Mouse (Mus musculus) midbrain, embryonic 12.5 days (tissue): ENCODE data around the gene Taf6l. TPM values are rescaled to one million over a fixed set of nuclear protein-coding genes. Genes with fewer than 3 reads are reported as not detected.

ENCODE experiments used
- ATAC-seq: fragments of 200-750 bp; cut with Nextera tagmentation; 2 replicates; pipeline ENCODE4 v1.8.0; 2017; ENCODE audit warnings: low read depth, moderate TSS enrichment, moderate library complexity; ENCODE audit not compliant: low FRiP score
- H3K27ac ChIP-seq: fragments of 300-500 bp; sonication (generic); replicated peaks from 2 replicates; pipeline ENCODE4 v1.5.1; 2016; ENCODE audit warnings: mild to moderate bottlenecking
- H3K27me3 ChIP-seq: fragments of 300-500 bp; sonication (generic); 2 replicates; pipeline ENCODE4 v1.6.1; 2016; ENCODE audit warnings: mild to moderate bottlenecking
- H3K36me3 ChIP-seq: fragments of 300-500 bp; sonication (generic); 2 replicates; pipeline ENCODE4 v1.6.1; 2016
- H3K4me1 ChIP-seq: fragments of 300-500 bp; sonication (generic); 2 replicates; pipeline ENCODE4 v1.6.1; 2016
- H3K4me2 ChIP-seq: fragments of 300-500 bp; sonication (generic); replicated peaks from 2 replicates; pipeline ENCODE4 v1.6.1; 2016; ENCODE audit warnings: mild to moderate bottlenecking, moderate library complexity
- H3K4me3 ChIP-seq: fragments of 300-500 bp; sonication (generic); 2 replicates; pipeline ENCODE4 v1.5.1; 2016; ENCODE audit warnings: mild to moderate bottlenecking
- H3K9ac ChIP-seq: fragments of 300-500 bp; sonication (generic); replicated peaks from 2 replicates; pipeline ENCODE4 v1.6.1; 2016; ENCODE audit warnings: mild to moderate bottlenecking, moderate library complexity
- H3K9me3 ChIP-seq: fragments of 300-500 bp; sonication (generic); 2 replicates; pipeline ENCODE4 v1.6.1; 2016; ENCODE audit warnings: mild to moderate bottlenecking
- WGBS: fragments of 180-500 bp; shearing (Covaris S2); methylation state at CpG from one replicate; pipeline ENCODE4 v1.1.7; 2016; 5-methylcytosine and 5-hydroxymethylcytosine counted together
- polyA plus RNA-seq: library from polyadenylated mRNA; unstranded; fragments of >200 nt; fragmentation: Nextera tagmentation; extraction: Ambion mirVana; gene quantifications from 2 replicates; pipeline ENCODE4 v1.2.1, GENCODE M21; 2016

Taf6l gene
- polyA plus RNA-seq, 1 experiment from 2014 or later: 35.5 TPM

DNA sequence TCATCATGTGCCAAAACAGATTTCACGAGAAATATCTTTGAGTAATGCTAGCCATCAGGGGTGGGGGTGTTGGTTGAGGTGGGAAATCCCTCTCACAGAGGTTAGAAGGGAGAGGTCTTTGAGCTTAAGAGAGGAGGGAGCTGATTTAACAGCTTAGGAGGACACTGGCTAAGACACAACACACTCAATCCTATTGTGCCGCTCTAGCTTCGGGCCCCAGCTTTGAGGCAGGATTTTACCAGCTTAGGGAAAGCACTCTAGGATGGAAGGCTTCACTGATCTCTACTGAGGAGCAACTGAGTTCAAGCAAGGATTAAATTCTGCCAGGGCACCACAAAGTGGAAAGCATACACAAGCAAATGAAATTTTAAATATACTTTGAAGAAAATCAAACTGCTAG lies 30.8 kb upstream of the Taf6l start:
- peak overlapping the region; percentile 47 for H3K9ac ChIP-seq
- no peaks in the 10 kb centered on the region for H3K9me3 ChIP-seq
- peaks cover 44% of the 10 kb centered on the region for H3K36me3 ChIP-seq
- H3K27ac ChIP-seq: no peak overlapping the region
- H3K4me1 ChIP-seq: peaks cover 42% of the 10 kb centered on the region
- no peak for ATAC-seq
- H3K4me3 ChIP-seq: peak overlapping the region; percentile 19
- peak overlapping the region; percentile 94 for H3K4me2 ChIP-seq
- WGBS: 37% methylated on average over 3 of the region's 3 CpGs
- no peaks in the 10 kb centered on the region for H3K27me3 ChIP-seq

DNA sequence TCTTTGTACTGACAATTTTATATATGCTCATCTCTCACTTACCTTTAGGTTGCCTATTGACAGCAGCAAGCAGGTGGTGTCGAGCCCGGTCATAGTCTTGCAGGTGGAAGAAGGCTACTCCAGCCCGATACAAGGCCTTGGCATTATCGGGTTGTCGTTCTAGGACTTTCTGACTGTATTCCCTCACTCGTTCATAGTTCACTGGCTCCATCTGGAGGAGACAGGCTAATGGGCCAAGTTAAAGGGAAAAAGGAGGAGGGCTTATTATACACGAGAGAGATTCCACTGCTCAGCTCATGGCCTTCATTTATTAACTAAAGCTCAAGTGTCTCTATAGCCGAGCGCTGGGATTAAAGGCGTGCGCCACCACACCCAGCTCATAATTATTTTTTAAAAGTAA lies 29.6 kb upstream of the Taf6l start:
- WGBS: 82% methylated on average over 11 of the region's 11 CpGs
- Histone ChIP-seq H3K4me3 (no peak overlapping the region), H3K27ac (no peak overlapping the region), H3K4me2 (no peak overlapping the region), H3K36me3 (peaks cover 54% of the 10 kb centered on the region), H3K27me3 (no peaks in the 10 kb centered on the region), H3K9me3 (no peaks in the 10 kb centered on the region), H3K4me1 (peaks cover 35% of the 10 kb centered on the region), H3K9ac (no peak overlapping the region)
- ATAC-seq: no peak

DNA sequence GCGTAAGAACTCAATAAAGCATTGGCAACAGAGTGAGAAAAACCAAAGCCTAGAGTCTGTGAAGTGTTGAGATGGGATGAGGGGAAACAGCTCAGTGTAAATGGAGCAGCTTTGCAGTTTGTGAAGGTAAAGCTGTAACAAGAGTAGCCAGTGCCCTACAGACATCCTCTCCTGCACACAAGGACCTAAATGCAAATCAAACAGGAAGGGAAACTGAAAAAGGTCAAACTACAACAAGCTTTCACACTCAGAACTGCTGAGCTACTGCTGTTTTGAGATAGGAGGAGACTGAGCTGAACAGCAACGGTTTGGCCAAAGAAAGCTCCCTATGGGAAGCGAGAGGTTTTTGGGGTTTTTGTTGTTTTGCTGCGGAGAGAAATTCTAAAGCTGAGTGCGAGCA lies 20.6 kb upstream of the Taf6l start:
- ATAC-seq: no peak
- Histone ChIP-seq H3K4me2 (no peak overlapping the region), H3K4me1 (peaks cover 11% of the 10 kb centered on the region), H3K27ac (no peak overlapping the region), H3K27me3 (no peaks in the 10 kb centered on the region), H3K9me3 (no peaks in the 10 kb centered on the region), H3K36me3 (peaks cover 66% of the 10 kb centered on the region), H3K4me3 (no peak overlapping the region), H3K9ac (no peak overlapping the region)
- 91% methylated on average over 5 of the region's 5 CpGs for WGBS

DNA sequence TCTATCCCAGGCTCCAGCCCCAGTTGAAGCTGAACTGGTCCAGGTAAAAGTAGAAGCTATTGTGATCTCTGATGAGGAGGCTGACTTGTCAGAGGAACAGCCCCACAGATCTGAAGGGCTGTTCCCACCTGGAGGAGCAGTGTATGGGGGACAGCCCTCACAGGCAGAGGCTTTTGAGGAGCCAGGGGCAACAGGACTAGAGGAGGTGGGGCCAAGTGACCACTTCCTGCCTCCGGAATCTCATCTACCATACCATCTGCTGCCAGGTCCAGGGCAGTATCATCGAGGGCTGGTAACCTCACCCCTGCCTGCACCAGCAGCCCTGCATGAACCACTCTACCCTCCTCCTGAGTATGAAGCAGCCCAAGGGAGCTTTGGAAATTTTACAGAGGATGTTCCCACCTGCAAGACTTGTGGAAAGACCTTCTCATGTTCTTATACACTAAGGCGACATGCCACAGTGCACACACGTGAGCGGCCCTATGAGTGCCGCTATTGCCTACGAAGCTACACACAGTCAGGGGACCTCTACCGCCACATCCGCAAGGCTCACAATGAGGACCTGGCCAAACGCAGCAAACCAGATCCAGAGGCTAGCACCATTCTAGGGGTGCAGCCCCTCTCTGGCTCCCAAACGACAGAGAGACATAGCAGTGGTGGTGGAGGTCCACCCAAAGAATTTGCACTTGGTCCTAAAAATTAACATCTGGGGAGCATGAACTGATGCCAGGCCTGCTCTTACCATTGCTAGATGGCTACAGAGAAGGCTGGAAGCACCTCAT lies 17.9 kb upstream of the Taf6l start:
- no peak overlapping the region for H3K9ac ChIP-seq
- peaks cover 45% of the 10 kb centered on the region for H3K36me3 ChIP-seq

DNA sequence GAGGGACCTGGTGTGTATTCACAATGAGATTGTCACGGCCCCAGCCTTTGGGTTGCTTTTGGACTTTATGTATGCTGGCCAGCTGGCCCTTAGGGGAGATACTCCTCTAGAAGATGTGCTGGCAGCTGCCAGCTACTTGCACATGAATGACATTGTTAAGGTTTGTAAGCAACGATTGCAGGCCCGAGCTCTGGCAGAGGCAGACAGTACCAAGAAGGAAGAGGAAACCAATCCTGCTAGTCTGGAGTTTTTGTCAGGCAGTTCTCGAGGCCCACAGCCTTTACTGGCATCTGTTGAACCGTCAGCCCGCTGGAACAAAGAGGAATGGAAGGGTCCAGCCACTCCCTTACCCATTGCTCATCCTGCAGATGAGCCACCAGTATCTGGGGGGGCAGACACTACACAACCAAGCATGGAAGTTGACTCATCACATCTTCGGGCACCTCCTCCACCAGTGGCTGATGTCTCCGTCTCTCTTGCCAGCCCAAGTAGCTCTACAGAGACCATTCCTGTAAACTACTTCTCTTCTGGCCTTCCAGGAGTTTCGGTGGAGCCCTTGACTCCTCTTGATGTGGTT lies 17.1 kb upstream of the Taf6l start:
- no peak for ATAC-seq
- peaks cover 38% of the 10 kb centered on the region for H3K36me3 ChIP-seq
- peaks cover 4% of the 10 kb centered on the region; the same call in 1 of the 2 replicates for H3K27me3 ChIP-seq
- H3K4me1 ChIP-seq: peaks cover 19% of the 10 kb centered on the region
- H3K9me3 ChIP-seq: no peaks in the 10 kb centered on the region
- H3K9ac ChIP-seq: 0 out of 2 replicates have a peak overlapping the region, but pooled peaks have one; percentile 50
- peak overlapping the region; percentile 66 for H3K4me3 ChIP-seq
- 90% methylated on average over 9 of the region's 9 CpGs for WGBS
- peak overlapping the region; percentile 88; the same call in 1 of the 2 replicates for H3K27ac ChIP-seq
- peak overlapping the region; percentile 59 for H3K4me2 ChIP-seq

More for the DNA sequence above, 17.9 kb upstream of the Taf6l start:
- Histone ChIP-seq H3K27ac (no peak overlapping the region), H3K4me1 (peaks cover 14% of the 10 kb centered on the region), H3K4me3 (no peak overlapping the region), H3K4me2 (no peak overlapping the region), H3K27me3 (peaks cover 4% of the 10 kb centered on the region; the same call in 1 of the 2 replicates), H3K9me3 (no peaks in the 10 kb centered on the region)
- ATAC-seq: no peak
- 93% methylated on average over 11 of the region's 11 CpGs for WGBS

DNA sequence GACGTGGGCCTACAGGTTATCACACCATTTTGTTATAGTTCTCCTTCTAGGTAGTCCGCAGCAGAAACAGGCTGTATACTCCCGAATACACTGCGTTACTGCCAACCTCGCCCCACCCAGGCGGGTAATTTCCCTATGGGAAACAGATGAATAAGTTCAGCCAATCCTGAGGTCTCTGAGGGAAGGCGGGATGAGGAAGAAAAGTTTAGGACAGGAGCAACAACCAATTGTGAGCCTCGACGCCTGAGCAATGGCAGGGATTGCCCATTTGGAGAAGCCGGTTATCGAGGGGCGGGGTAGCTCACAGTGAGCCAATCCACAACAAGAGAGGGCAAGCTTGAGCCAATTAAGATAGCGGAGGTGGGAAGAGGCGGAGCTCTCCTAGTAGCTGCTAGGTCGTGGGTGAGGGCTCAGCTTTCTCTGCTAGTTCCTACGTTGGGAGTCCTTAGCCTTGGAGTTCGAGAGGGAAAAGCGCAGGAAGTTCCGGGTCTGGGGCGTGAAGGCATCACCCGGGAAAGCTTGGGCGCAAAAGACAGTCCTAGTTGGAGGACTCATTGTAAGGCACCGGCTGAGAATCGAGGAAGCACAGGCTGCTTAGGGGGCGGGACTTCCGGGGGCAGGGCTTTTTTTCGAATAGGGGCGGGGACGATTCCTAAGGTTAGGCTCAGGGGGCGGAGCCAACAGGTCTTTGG lies 16.1 kb upstream of the Taf6l start, which contains the start of gene Zbtb3:
Zbtb3 (plus strand) TSS at position 426 of the 692 bp plus-strand sequence.
- Histone ChIP-seq H3K27me3 (peaks cover 4% of the 10 kb centered on the region; the same call in 1 of the 2 replicates), H3K4me2 (peak within 1 kb of the TSS; percentile 59), H3K4me3 (peak within 1 kb of the TSS; percentile 66), H3K36me3 (peaks cover 28% of the 10 kb centered on the region), H3K9me3 (no peaks in the 10 kb centered on the region), H3K9ac (peak within 1 kb of the TSS; percentile 52), H3K4me1 (peaks cover 25% of the 10 kb centered on the region), H3K27ac (peak within 1 kb of the TSS; percentile 88)
- WGBS: under 1% methylated on average over 30 of the region's 30 CpGs
- ATAC-seq: peak; percentile 97

DNA sequence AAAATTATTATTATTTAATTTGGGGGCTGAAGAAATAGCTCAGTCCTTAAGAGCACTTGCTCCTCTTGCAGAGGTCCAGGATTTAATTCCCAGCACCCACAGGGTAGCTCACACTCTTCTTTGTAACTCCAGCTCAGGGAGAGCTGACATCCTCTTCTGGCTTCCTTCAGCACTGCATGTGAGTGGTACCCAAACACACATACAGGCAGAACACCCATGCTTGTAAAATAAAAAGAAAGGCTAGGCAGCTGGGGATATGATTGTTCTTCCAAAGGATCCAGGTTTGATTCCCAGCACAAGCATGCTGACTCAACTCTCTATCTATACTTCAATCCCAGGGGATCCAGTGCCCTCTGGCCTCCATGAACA lies 12.7 kb upstream of the Taf6l start:
- no peak overlapping the region for H3K27ac ChIP-seq
- no peak for ATAC-seq

DNA sequence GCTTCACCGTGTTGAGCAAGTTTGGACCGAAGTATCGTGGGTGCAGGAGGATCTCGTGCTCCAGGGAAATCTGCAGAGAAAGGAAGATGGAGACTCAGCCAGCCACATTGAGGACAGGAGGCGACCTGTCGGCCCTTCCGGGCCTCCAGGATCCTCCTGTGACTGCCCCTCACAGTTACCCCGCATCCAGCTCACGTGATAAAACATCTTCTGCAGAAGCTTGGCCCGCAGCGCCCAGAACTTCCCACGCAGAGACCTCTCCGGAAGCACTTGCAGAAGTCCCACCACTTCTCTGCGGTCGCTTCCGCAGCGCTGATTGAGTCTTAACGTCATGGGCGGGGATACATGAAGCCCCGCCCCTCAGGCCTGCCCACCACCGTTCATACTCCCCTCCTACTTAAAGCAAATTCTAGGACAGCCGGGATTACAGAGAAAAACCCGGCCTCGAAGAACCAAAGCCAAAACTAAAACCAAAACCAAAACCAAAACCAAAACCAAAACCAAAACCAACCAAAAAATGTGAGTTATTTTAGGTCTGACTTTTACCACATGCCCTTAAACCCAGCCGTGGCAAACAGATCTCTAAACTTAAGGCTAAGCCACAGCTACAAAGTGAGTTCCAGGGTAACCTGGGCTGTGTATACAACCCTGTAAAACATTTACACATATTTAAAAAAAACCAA lies 12.2 kb upstream of the Taf6l start, which contains the start of gene Polr2g:
Polr2g (minus strand) TSS at position 314 of the 683 bp plus-strand sequence.
- Histone ChIP-seq H3K27ac (peak within 1 kb of the TSS; percentile 61), H3K9me3 (no peaks in the 10 kb centered on the region), H3K9ac (peak within 1 kb of the TSS; percentile 81), H3K4me1 (peaks cover 26% of the 10 kb centered on the region), H3K4me3 (peak within 1 kb of the TSS; percentile 78), H3K27me3 (peaks cover 4% of the 10 kb centered on the region; the same call in 1 of the 2 replicates), H3K4me2 (peak within 1 kb of the TSS; percentile 93), H3K36me3 (peaks cover 25% of the 10 kb centered on the region)
- WGBS: 2% methylated on average over 25 of the region's 25 CpGs
- ATAC-seq: peak; percentile 70

More for the DNA sequence above, 12.7 kb upstream of the Taf6l start:
- peaks cover 4% of the 10 kb centered on the region; the same call in 1 of the 2 replicates for H3K27me3 ChIP-seq
- peak overlapping the region; percentile 93 for H3K4me2 ChIP-seq
- H3K36me3 ChIP-seq: peaks cover 20% of the 10 kb centered on the region
- no peaks in the 10 kb centered on the region for H3K9me3 ChIP-seq
- no peak overlapping the region for H3K4me3 ChIP-seq
- H3K9ac ChIP-seq: no peak overlapping the region; the same call in 1 of the 2 replicates
- H3K4me1 ChIP-seq: peaks cover 28% of the 10 kb centered on the region

DNA sequence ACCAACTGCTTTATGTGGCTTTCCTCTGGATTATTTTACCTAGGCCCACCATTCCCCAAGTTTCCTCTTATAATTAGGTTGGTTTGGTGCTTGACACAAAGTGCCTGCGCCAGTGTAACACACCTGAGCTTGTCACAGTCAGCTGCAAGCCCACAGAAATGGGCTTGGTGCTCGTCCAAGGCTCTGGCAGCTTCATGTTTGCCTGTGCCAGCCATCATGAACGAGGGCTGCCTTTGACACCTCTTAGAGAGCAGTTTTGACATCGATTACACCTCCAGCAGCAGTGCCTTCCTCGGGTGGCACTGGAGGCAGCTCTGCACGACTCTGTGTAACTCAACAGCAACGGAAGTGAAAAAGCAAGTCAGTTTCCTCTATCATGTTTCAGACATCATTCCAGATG lies 4.0 kb upstream of the Taf6l start:
- no peak overlapping the region for H3K9ac ChIP-seq
- no peak for ATAC-seq
- no peaks in the 10 kb centered on the region for H3K9me3 ChIP-seq
- peaks cover 32% of the 10 kb centered on the region for H3K36me3 ChIP-seq
- H3K4me2 ChIP-seq: no peak overlapping the region
- 0 out of 2 replicates have a peak overlapping the region, but pooled peaks have one; percentile 39 for H3K27ac ChIP-seq
- 87% methylated on average over 7 of the region's 7 CpGs for WGBS
- H3K4me1 ChIP-seq: peaks cover 14% of the 10 kb centered on the region
- H3K27me3 ChIP-seq: no peaks in the 10 kb centered on the region
- no peak overlapping the region for H3K4me3 ChIP-seq

DNA sequence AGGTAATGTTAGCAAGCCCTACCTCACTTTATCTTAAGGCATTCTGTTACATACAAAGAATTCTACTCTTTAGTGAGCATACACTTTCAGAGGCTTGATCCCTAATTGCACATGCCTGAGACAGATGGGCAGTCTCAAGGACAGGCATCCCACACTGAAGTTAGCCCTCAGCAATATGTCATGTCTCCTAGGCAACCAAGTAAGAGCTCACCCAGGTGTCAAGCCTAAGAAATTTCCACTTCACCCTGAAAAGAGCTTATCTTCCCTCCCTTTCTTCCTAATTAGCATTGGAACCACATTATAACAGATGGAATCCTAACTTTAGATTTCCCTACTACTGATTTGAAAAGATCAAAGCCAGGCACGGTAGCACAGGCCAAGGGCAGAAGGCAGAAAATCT lies 3.0 kb upstream of the Taf6l start:
- no peaks in the 10 kb centered on the region for H3K27me3 ChIP-seq
- no peaks in the 10 kb centered on the region for H3K9me3 ChIP-seq
- ATAC-seq: no peak
- H3K36me3 ChIP-seq: peaks cover 22% of the 10 kb centered on the region
- WGBS: 39% methylated on average over 1 of the region's 1 CpGs
- peaks cover 15% of the 10 kb centered on the region for H3K4me1 ChIP-seq
- peak overlapping the region; percentile 70 for H3K27ac ChIP-seq
- no peak overlapping the region for H3K4me2 ChIP-seq
- no peak overlapping the region for H3K4me3 ChIP-seq
- H3K9ac ChIP-seq: no peak overlapping the region

DNA sequence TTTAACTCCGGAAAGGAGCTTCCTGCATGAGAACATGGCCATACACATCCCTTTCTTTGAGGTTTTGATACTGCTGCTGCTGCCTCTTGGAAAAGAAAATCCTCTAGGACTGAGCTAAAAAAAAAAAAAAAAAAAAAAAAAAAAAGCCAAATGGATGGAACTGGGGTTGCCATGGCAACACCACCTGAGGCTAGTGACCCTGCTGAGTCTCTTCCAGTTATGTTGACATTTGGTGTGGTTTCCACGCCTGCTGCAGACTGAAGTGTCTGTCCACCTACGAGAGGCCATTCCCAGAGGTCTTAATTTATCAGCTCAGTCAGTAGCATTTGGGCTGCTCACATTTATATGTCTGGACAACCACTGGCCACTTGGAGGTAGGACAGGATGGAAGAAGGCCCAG lies 2.3 kb upstream of the Taf6l start:
- Histone ChIP-seq H3K4me1 (peaks cover 15% of the 10 kb centered on the region), H3K27me3 (no peaks in the 10 kb centered on the region), H3K4me2 (no peak overlapping the region), H3K9ac (no peak overlapping the region), H3K4me3 (no peak overlapping the region), H3K9me3 (no peaks in the 10 kb centered on the region), H3K36me3 (peaks cover 22% of the 10 kb centered on the region), H3K27ac (peak overlapping the region; percentile 70)
- ATAC-seq: no peak
- WGBS: 20% methylated on average over 3 of the region's 3 CpGs
